Mouse (Mus musculus) G1E (cell line): ENCODE results near the gene Prss43.

Source experiments
- CTCF ChIP-seq: IDR thresholded peaks from 2 replicates; pipeline ENCODE4 v1.5.1; 2012; ENCODE audit warnings: low read depth, low read length, inconsistent platforms, mixed read lengths
- GATA1 ChIP-seq: IDR thresholded peaks from 2 replicates; pipeline ENCODE4 v1.6.1; 2012; ENCODE audit warnings: borderline replicate concordance, low read length, inconsistent platforms, mixed read lengths
- GATA2 ChIP-seq: IDR thresholded peaks from 2 replicates; pipeline ENCODE4 v1.6.1; 2012; ENCODE audit warnings: low read depth, low read length, inconsistent platforms, borderline replicate concordance
- POLR2AphosphoS5 ChIP-seq: IDR thresholded peaks from 2 replicates; pipeline ENCODE4 v1.6.1; 2012; ENCODE audit warnings: low read depth, low read length, inconsistent platforms; ENCODE audit not compliant: insufficient replicate concordance
- TAL1 ChIP-seq: conservative IDR thresholded peaks from 2 replicates; pipeline ENCODE4 v1.6.1; 2012; ENCODE audit warnings: low read depth, low read length, inconsistent platforms, mixed read lengths

GRCm38 (mm10) chr9:110778559-110778958, 47.9 kb upstream of the Prss43 start:
- TF ChIP-seq CTCF (no peak), TAL1 (no peak), GATA2 (no peak), GATA1 (no peak), POLR2AphosphoS5 (no peak)
